ENCODE assay signal across 8 mouse cellular contexts in genomic region chr6:124782436-124782835, GRCm38 (mm10). TPM values are rescaled to one million over a fixed set of nuclear protein-coding genes. Genes with fewer than 3 reads are reported as not detected.
DNase-seq lines count a peak whose midpoint lies in the region; ATAC-seq lines count a peak whose summit lies in the region.

No protein-coding gene starts in this region.

- ATAC-seq in hindbrain, embryonic 16.5 days = no peak
- no peak for ATAC-seq in heart, embryonic 14.5 days (ENCODE audit: insufficient number of reproducible peaks, insufficient read depth, low FRiP score, low read depth)
- ATAC-seq in liver, embryonic 13.5 days (ENCODE audit: low read depth) = no peak

- peak overlapping the region; percentile 31 for H3K4me3 ChIP-seq in hindbrain, embryonic 10.5 days
- no peak overlapping the region for H3K4me3 ChIP-seq in hindbrain, embryonic 16.5 days (ENCODE audit: low read length)
- peak overlapping the region; percentile 8 to 28; a peak in 2 of 4 replicates for H3K4me3 ChIP-seq in heart, embryonic 14.5 days (ENCODE audit: control insufficient read depth in 1 of 2, insufficient read depth in 1 of 2, low read depth in 1 of 2, low read length in 2 of 2)
- H3K4me3 ChIP-seq in liver, embryonic 13.5 days (replicated peaks) = 0 out of 2 replicates have a peak overlapping the region, but pooled peaks have one; percentile 10

- no peak overlapping the region for H3K4me2 ChIP-seq in hindbrain, embryonic 16.5 days (ENCODE audit: low read length)
- peak overlapping the region; percentile 46 for H3K4me2 ChIP-seq in heart, embryonic 14.5 days (ENCODE audit: low read length)
- H3K4me2 ChIP-seq in liver, embryonic 13.5 days = peak overlapping the region; percentile 21

- no peaks in the 10 kb centered on the region for H3K9me3 ChIP-seq in hindbrain, embryonic 10.5 days
- H3K9me3 ChIP-seq in hindbrain, embryonic 16.5 days (ENCODE audit: control insufficient read depth, low read length) = no peaks in the 10 kb centered on the region
- no peaks in the 10 kb centered on the region for H3K9me3 ChIP-seq in heart, embryonic 14.5 days (ENCODE audit: control insufficient read depth, low read length)
- H3K9me3 ChIP-seq in liver, embryonic 13.5 days (replicated peaks) = no peaks in the 10 kb centered on the region

- peak; percentile 45 for DNase-seq in hindbrain, embryonic 10.5 days (ENCODE audit: low spot score)
- peak; percentile 58 for DNase-seq in adipocyte (ENCODE audit: low spot score)
- no peak for DNase-seq in liver, embryonic 13.5 days
- peak; percentile 62 for DNase-seq in retina, postnatal 1 day
- no peak for DNase-seq in urinary bladder, adult 18-20 months (ENCODE audit: low spot score in 2 of 2)
- DNase-seq in gastrocnemius, adult 8-10 months (ENCODE audit: low spot score in 2 of 2) = no peak

- H3K4me1 ChIP-seq in hindbrain, embryonic 10.5 days (replicated peaks) = peaks cover 29% of the 10 kb centered on the region
- H3K4me1 ChIP-seq in hindbrain, embryonic 16.5 days (ENCODE audit: control insufficient read depth, insufficient read depth, low read depth, low read length) = peaks cover 8% of the 10 kb centered on the region
- peaks cover 7 to 13% of the 10 kb centered on the region in 2 experiments; a peak in 3 of 4 replicates for H3K4me1 ChIP-seq in heart, embryonic 14.5 days (ENCODE audit: control insufficient read depth in 2 of 2, insufficient read depth in 2 of 2, low read length in 2 of 2)
- H3K4me1 ChIP-seq in liver, embryonic 13.5 days (replicated peaks) = peaks cover 11% of the 10 kb centered on the region; the same call in 1 of the 2 replicates

- H3K27me3 ChIP-seq in hindbrain, embryonic 10.5 days (ENCODE audit: insufficient read depth, poor library complexity, severe bottlenecking) = peaks cover 28% of the 10 kb centered on the region
- H3K27me3 ChIP-seq in hindbrain, embryonic 16.5 days (replicated peaks; ENCODE audit: control insufficient read depth, insufficient read depth, low read length) = no peaks in the 10 kb centered on the region
- peaks cover 21% of the 10 kb centered on the region for H3K27me3 ChIP-seq in heart, embryonic 14.5 days (ENCODE audit: control insufficient read depth, insufficient read depth, low read length)
- H3K27me3 ChIP-seq in liver, embryonic 13.5 days = peaks cover 41% of the 10 kb centered on the region

- WGBS in hindbrain, embryonic 10.5 days = 20% methylated on average over 6 of the region's 6 CpGs
- 15% methylated on average over 6 of the region's 6 CpGs for WGBS in hindbrain, embryonic 16.5 days
- WGBS in heart, embryonic 14.5 days = 19% methylated on average over 6 of the region's 6 CpGs
- 18% methylated on average over 6 of the region's 6 CpGs for WGBS in liver, embryonic 13.5 days (ENCODE audit: insufficient replicate concordance)

- peak overlapping the region; percentile 73 for H3K27ac ChIP-seq in hindbrain, embryonic 10.5 days
- H3K27ac ChIP-seq in hindbrain, embryonic 16.5 days (ENCODE audit: low read depth, low read length) = no peak overlapping the region
- H3K27ac ChIP-seq in heart, embryonic 14.5 days (replicated peaks in 1 of 2; ENCODE audit: control insufficient read depth in 1 of 2, insufficient read depth in 1 of 2, low read depth in 2 of 2, low read length in 2 of 2) = no peak overlapping the region
- H3K27ac ChIP-seq in liver, embryonic 13.5 days = no peak overlapping the region

- no peaks in the 10 kb centered on the region for H3K36me3 ChIP-seq in hindbrain, embryonic 10.5 days
- H3K36me3 ChIP-seq in hindbrain, embryonic 16.5 days (ENCODE audit: control insufficient read depth, insufficient read depth, low read length) = no peaks in the 10 kb centered on the region
- H3K36me3 ChIP-seq in heart, embryonic 14.5 days (ENCODE audit: control insufficient read depth, insufficient read depth, low read length) = no peaks in the 10 kb centered on the region
- no peaks in the 10 kb centered on the region for H3K36me3 ChIP-seq in liver, embryonic 13.5 days

- H3K9ac ChIP-seq in hindbrain, embryonic 16.5 days (ENCODE audit: low read depth, low read length) = no peak overlapping the region
- H3K9ac ChIP-seq in heart, embryonic 14.5 days (ENCODE audit: low read length) = no peak overlapping the region
- no peak overlapping the region for H3K9ac ChIP-seq in liver, embryonic 13.5 days

RNA-seq across cellular contexts. Expression of gene Lrrc23, which starts 2.9 kb away (rescaled TPM):
- 2.5 and 4.8 TPM in 2 replicates for polyA plus RNA-seq in hindbrain, embryonic 10.5 days (2016; fragmentation: Nextera tagmentation; extraction: Ambion mirVana)
- 4.0 and 5.3 TPM in 2 replicates for polyA plus RNA-seq in hindbrain, embryonic 16.5 days (2015; fragmentation: Nextera tagmentation; extraction: Ambion mirVana)
- polyA plus RNA-seq in heart, embryonic 14.5 days (2014; fragmentation: Nextera tagmentation; extraction: Ambion mirVana) = not detected in 2 replicates
- polyA plus RNA-seq in liver, embryonic 13.5 days (2015; fragmentation: Nextera tagmentation; extraction: Ambion mirVana) = not detected in 2 replicates
- total RNA-seq in gastrocnemius, adult 8-10 months (2022) = not detected

RNA-seq across cellular contexts. Expression of gene Eno2, which starts 13.0 kb away (rescaled TPM):
- polyA plus RNA-seq in hindbrain, embryonic 10.5 days (2016; fragmentation: Nextera tagmentation; extraction: Ambion mirVana) = 3.4 and 5.4 TPM in 2 replicates
- 192 and 210 TPM in 2 replicates for polyA plus RNA-seq in hindbrain, embryonic 16.5 days (2015; fragmentation: Nextera tagmentation; extraction: Ambion mirVana)
- 4.2 TPM in 2 replicates for polyA plus RNA-seq in heart, embryonic 14.5 days (2014; fragmentation: Nextera tagmentation; extraction: Ambion mirVana)
- polyA plus RNA-seq in liver, embryonic 13.5 days (2015; fragmentation: Nextera tagmentation; extraction: Ambion mirVana) = 0.32 and 0.42 TPM in 2 replicates
- total RNA-seq in gastrocnemius, adult 8-10 months (2022) = 1 to 10 TPM in 3 of 4 experiments, under 1 TPM in 1; 0.75 to 1.4 (median 1.1) TPM

RNA-seq across cellular contexts. Expression of gene Spsb2, which starts 26.0 kb away (rescaled TPM):
- 8.3 and 8.7 TPM in 2 replicates for polyA plus RNA-seq in hindbrain, embryonic 10.5 days (2016; fragmentation: Nextera tagmentation; extraction: Ambion mirVana)
- 9.2 and 10.3 TPM in 2 replicates for polyA plus RNA-seq in hindbrain, embryonic 16.5 days (2015; fragmentation: Nextera tagmentation; extraction: Ambion mirVana)
- 4.0 and 5.7 TPM in 2 replicates for polyA plus RNA-seq in heart, embryonic 14.5 days (2014; fragmentation: Nextera tagmentation; extraction: Ambion mirVana)
- 8.6 and 9.6 TPM in 2 replicates for polyA plus RNA-seq in liver, embryonic 13.5 days (2015; fragmentation: Nextera tagmentation; extraction: Ambion mirVana)
- total RNA-seq in gastrocnemius, adult 8-10 months (2022) = 1 to 10 TPM; 1.9 to 4.1 (median 2.9) TPM

RNA-seq across cellular contexts. Expression of gene Atn1, which starts 26.1 kb away (rescaled TPM):
- 11.2 and 13.0 TPM in 2 replicates for polyA plus RNA-seq in hindbrain, embryonic 10.5 days (2016; fragmentation: Nextera tagmentation; extraction: Ambion mirVana)
- polyA plus RNA-seq in hindbrain, embryonic 16.5 days (2015; fragmentation: Nextera tagmentation; extraction: Ambion mirVana) = 24.7 and 28.5 TPM in 2 replicates
- polyA plus RNA-seq in heart, embryonic 14.5 days (2014; fragmentation: Nextera tagmentation; extraction: Ambion mirVana) = 6.2 and 9.3 TPM in 2 replicates
- polyA plus RNA-seq in liver, embryonic 13.5 days (2015; fragmentation: Nextera tagmentation; extraction: Ambion mirVana) = 1.5 and 1.8 TPM in 2 replicates
- 10 to 100 TPM; 41.9 to 59.4 (median 49.2) TPM for total RNA-seq in gastrocnemius, adult 8-10 months (2022)

RNA-seq across cellular contexts. Expression of gene Gm45234, which starts 26.6 kb away (rescaled TPM):
- polyA plus RNA-seq in hindbrain, embryonic 10.5 days (2016; fragmentation: Nextera tagmentation; extraction: Ambion mirVana) = not detected in 2 replicates
- not detected in 2 replicates for polyA plus RNA-seq in hindbrain, embryonic 16.5 days (2015; fragmentation: Nextera tagmentation; extraction: Ambion mirVana)
- polyA plus RNA-seq in heart, embryonic 14.5 days (2014; fragmentation: Nextera tagmentation; extraction: Ambion mirVana) = not detected in 2 replicates
- polyA plus RNA-seq in liver, embryonic 13.5 days (2015; fragmentation: Nextera tagmentation; extraction: Ambion mirVana) = not detected in 2 replicates
- total RNA-seq in gastrocnemius, adult 8-10 months (2022) = not detected

Comparison
In these comparisons a context has a peak if more than half of its experiments do, and no peak if none do; other contexts are left out.
1. RNA of gene Eno2, which starts 13.0 kb away (polyA plus RNA-seq): 192 to 210 TPM in hindbrain, embryonic 16.5 days; 3.4 to 5.4 TPM in hindbrain, embryonic 10.5 days, 4.2 TPM in heart, embryonic 14.5 days and 0.32 to 0.42 TPM in liver, embryonic 13.5 days; every median in the first group is over 10 times any median in the second.
2. DNase-seq: peak in hindbrain, embryonic 10.5 days (single experiment), adipocyte (single experiment) and retina, postnatal 1 day (single experiment); none in liver, embryonic 13.5 days (single experiment), urinary bladder, adult 18-20 months (0 of 2) and gastrocnemius, adult 8-10 months (0 of 2).